Mouse (Mus musculus) kidney, postnatal 0 days (tissue): ENCODE data around the gene Fahd2a. TPM values are rescaled to one million over a fixed set of nuclear protein-coding genes. Genes with fewer than 3 reads are reported as not detected.
A peak's percentile ranks its signal among the peaks of the same experiment; 100 is the strongest.

ENCODE experiments used
- ATAC-seq: fragments of 200-750 bp; cut with Nextera tagmentation; replicated peaks from 2 replicates; pipeline ENCODE4 v1.8.0; 2017; ENCODE audit warnings: low read depth, moderate number of reproducible peaks, moderate TSS enrichment, moderate library complexity; ENCODE audit not compliant: low FRiP score
- DNase-seq: peaks from one replicate; pipeline ENCODE4 v3.0.0-alpha.2; 2016; ENCODE audit warnings: low spot score
- H3K27ac ChIP-seq: fragments of 300-500 bp; sonication (generic); 2 replicates; pipeline ENCODE4 v1.5.1; 2014; ENCODE audit warnings: mild to moderate bottlenecking
- H3K27me3 ChIP-seq: fragments of 300-500 bp; sonication (generic); 2 replicates; pipeline ENCODE4 v1.6.1; 2014; ENCODE audit warnings: low read length, mixed read lengths; ENCODE audit not compliant: insufficient read depth
- H3K36me3 ChIP-seq: fragments of 300-500 bp; sonication (generic); 2 replicates; pipeline ENCODE4 v1.6.1; 2014; ENCODE audit warnings: low read length, mixed read lengths; ENCODE audit not compliant: insufficient read depth
- H3K4me1 ChIP-seq: fragments of 300-500 bp; sonication (generic); replicated peaks from 2 replicates; pipeline ENCODE4 v1.6.1; 2014; ENCODE audit warnings: antibody characterized with exemption, low read length, mixed read lengths; ENCODE audit not compliant: insufficient read depth
- H3K4me2 ChIP-seq: fragments of 300-500 bp; sonication (generic); 2 replicates; pipeline ENCODE4 v1.6.1; 2014; ENCODE audit warnings: mild to moderate bottlenecking, low read length, moderate library complexity, mixed read lengths
- H3K4me3 ChIP-seq: fragments of 300-500 bp; sonication (generic); replicated peaks from 2 replicates; pipeline ENCODE4 v1.5.1; 2014; ENCODE audit warnings: low read depth, low read length
- H3K9ac ChIP-seq: fragments of 300-500 bp; sonication (generic); 2 replicates; pipeline ENCODE4 v1.6.1; 2014; ENCODE audit warnings: low read depth, low read length
- H3K9me3 ChIP-seq: fragments of 300-500 bp; sonication (generic); replicated peaks from 2 replicates; pipeline ENCODE4 v1.6.1; 2016; ENCODE audit warnings: low read length, inconsistent platforms, mixed read lengths
- CTCF ChIP-seq: IDR thresholded peaks from 2 replicates; pipeline ENCODE4 v1.5.1; 2016; ENCODE audit warnings: antibody characterized with exemption, low read depth, mild to moderate bottlenecking, moderate library complexity
- WGBS: fragments of 180-500 bp; shearing (Covaris S2); extraction: QIAGEN DNeasy Blood & Tissue Kit; methylation state at CpG from one replicate; pipeline ENCODE4 v1.1.7; 2014; 5-methylcytosine and 5-hydroxymethylcytosine counted together
- polyA plus RNA-seq: library from polyadenylated mRNA; unstranded; fragments of >200 nt; fragmentation: Nextera tagmentation; extraction: Ambion mirVana; gene quantifications from 2 replicates; pipeline ENCODE4 v1.2.1, GENCODE M21; 2015

The Fahd2a gene
- polyA plus RNA-seq, 1 experiment from 2014 or later, result 61.3 TPM

DNA sequence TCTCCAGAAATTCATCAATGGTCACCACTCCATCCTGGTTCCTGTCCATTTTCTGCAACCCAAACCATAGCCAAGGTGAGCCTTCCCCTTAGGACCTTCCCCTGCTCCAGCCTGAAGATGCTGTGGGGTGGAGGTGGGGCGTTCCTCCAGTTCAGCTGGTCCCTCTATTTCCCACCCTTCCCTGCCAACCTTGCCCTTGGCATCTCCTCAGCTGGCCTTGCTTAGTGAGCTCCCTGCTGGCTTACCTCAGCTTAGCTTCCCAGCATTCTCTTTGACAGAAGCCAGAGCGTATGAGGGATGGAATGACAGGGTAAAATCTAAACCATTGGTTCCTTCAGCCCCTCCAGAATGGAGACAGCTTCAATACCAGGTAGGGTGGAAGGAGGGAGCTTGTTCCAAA, 15.0 kb upstream of the Fahd2a start:
- Histone ChIP-seq H3K4me2 (no peak overlapping the region), H3K27ac (no peak overlapping the region), H3K4me3 (no peak overlapping the region), H3K9me3 (no peaks in the 10 kb centered on the region), H3K27me3 (no peaks in the 10 kb centered on the region), H3K9ac (no peak overlapping the region), H3K36me3 (no peaks in the 10 kb centered on the region), H3K4me1 (no peaks in the 10 kb centered on the region)
- ATAC-seq (no peak), DNase-seq (no peak)
- WGBS, result 78% methylated on average over 2 of the region's 2 CpGs
- no peak for TF ChIP-seq CTCF

DNA sequence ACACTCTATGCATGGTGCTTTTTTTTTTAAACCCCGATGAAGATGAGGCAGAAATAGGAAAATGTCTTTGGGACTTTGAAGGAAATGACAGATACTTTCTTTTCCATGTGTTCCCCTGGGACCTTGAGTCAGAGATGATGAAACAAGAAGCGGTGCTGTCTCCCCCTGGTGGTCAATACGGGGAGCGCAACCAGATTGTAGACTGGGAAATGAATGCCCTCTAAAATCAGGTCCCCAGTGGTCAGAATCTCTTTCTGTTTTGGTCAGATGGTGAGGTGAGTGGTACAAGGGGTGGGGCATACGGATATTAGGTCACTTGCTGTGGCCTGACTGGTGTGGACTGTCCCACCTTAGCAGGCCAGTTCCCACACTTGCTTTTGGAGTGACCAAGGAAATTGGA, 9.4 kb upstream of the Fahd2a start:
- Histone ChIP-seq H3K27ac (no peak overlapping the region), H3K36me3 (no peaks in the 10 kb centered on the region), H3K27me3 (no peaks in the 10 kb centered on the region), H3K9me3 (no peaks in the 10 kb centered on the region), H3K4me3 (no peak overlapping the region), H3K4me1 (0 out of 2 replicates have a peak, but pooled peaks cover 4% of the 10 kb centered on the region), H3K9ac (no peak overlapping the region), H3K4me2 (no peak overlapping the region)
- TF ChIP-seq CTCF, result peak; percentile 97
- DNase-seq, result peak; percentile 79
- 4% methylated on average over 5 of the region's 5 CpGs for WGBS
- ATAC-seq, result peak; percentile 19; the same call in 1 of the 2 replicates

DNA sequence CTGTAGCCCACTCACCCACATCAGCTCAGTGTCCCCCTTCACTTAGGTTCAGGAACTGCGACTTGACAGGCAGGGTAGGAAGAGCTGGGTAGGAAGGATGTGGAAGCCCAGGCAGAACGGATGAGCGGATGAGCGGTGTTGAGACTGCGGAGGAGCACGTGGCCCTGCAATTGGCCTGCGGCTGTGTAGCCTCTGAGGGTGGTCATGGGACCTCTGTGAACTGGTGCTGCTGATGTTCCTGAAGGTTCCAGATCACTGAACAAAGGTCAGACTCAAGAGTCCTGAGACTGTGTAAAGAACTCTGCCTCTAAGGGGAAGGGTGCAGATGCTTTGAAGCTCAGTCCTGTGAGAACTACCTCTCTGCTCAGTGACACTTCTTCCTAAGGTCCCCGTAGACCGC, 8.8 kb upstream of the Fahd2a start:
- H3K27me3 ChIP-seq, result no peaks in the 10 kb centered on the region
- H3K9me3 ChIP-seq, result no peaks in the 10 kb centered on the region
- 0 out of 2 replicates have a peak, but pooled peaks have one; percentile 34 for TF ChIP-seq CTCF
- H3K4me2 ChIP-seq, result no peak overlapping the region
- no peak overlapping the region for H3K27ac ChIP-seq
- 0 out of 2 replicates have a peak, but pooled peaks cover 4% of the 10 kb centered on the region for H3K4me1 ChIP-seq
- 59% methylated on average over 9 of the region's 9 CpGs for WGBS
- DNase-seq (no peak), ATAC-seq (peak; percentile 51; the same call in 1 of the 2 replicates)
- no peaks in the 10 kb centered on the region for H3K36me3 ChIP-seq
- no peak overlapping the region for H3K4me3 ChIP-seq
- no peak overlapping the region for H3K9ac ChIP-seq

DNA sequence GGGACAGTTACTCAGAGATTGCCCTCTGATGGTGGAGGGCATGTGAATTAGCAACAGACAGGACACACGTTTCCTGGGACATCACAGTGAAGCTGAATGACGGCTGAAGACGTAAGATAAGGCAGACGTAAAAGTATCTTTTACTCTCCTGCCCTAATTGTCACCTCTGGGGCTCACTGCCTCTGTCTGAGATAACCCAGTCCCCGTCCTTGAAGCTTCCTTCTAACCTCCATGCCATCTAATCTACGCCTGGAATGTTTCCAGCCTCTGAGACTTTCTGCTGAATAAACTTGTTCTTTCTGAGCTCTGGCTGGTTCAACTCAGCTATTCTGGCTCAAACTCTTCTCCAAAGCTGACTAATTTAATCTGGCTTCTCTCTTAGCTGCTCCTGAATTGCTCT, 7.4 kb upstream of the Fahd2a start:
- no peak overlapping the region for H3K4me2 ChIP-seq
- ATAC-seq (no peak), DNase-seq (no peak)
- H3K4me3 ChIP-seq, result no peak overlapping the region
- 0 out of 2 replicates have a peak, but pooled peaks cover 4% of the 10 kb centered on the region for H3K4me1 ChIP-seq
- WGBS, result 21% methylated on average over 6 of the region's 6 CpGs
- no peaks in the 10 kb centered on the region for H3K9me3 ChIP-seq
- no peak for TF ChIP-seq CTCF
- no peaks in the 10 kb centered on the region for H3K27me3 ChIP-seq
- no peaks in the 10 kb centered on the region for H3K36me3 ChIP-seq
- H3K9ac ChIP-seq, result no peak overlapping the region
- no peak overlapping the region for H3K27ac ChIP-seq

DNA sequence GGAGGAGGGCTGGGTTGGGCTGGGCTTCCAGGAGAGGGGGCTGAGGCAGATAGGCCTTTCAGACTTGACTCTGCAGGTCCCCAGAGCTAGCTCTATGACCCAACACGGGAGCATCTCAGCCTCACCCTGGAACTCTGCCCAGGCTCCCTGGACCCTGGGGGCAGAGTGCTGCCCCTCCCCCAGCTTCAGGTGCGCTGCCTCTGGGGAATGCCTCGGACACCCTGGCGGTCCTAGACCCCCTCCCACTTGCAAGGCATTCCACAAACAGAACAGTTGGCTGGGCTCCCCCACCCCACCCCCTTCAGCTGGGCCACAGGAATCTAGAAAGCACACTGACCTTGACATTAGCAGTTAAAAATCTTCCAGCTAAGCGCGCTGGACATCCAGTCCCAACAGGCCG, 5.3 kb upstream of the Fahd2a start:
- no peaks in the 10 kb centered on the region for H3K9me3 ChIP-seq
- no peaks in the 10 kb centered on the region for H3K36me3 ChIP-seq
- 5% methylated on average over 7 of the region's 7 CpGs for WGBS
- H3K4me1 ChIP-seq, result 0 out of 2 replicates have a peak, but pooled peaks cover 4% of the 10 kb centered on the region
- DNase-seq, result peak; percentile 75
- no peaks in the 10 kb centered on the region for H3K27me3 ChIP-seq
- H3K9ac ChIP-seq, result 0 out of 2 replicates have a peak overlapping the region, but pooled peaks have one; percentile 19
- peak; percentile 75 for ATAC-seq
- peak overlapping the region; percentile 84 for H3K27ac ChIP-seq
- no peak overlapping the region for H3K4me2 ChIP-seq
- H3K4me3 ChIP-seq, result no peak overlapping the region
- TF ChIP-seq CTCF, result no peak

DNA sequence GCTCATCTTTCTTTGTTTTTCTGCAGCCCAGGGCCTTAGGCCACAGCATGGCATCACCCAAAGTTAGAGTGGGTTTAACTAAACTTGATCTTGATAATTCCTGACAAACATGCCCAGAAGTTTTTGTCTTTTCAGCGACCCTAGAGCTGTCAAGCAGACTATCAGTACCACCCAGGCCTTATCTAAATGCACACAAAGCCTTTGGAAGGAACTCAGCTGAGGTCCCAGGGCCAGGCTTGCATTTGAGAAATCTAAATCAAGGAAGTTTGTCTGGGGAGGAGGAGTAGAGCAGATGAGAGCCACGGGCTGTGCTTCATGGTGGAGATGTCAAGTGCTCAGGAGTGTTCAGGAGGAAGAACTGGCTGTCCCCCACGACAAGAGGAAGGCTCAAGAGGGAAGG, 2.5 kb upstream of the Fahd2a start:
- WGBS, result 44% methylated on average over 3 of the region's 3 CpGs

DNA sequence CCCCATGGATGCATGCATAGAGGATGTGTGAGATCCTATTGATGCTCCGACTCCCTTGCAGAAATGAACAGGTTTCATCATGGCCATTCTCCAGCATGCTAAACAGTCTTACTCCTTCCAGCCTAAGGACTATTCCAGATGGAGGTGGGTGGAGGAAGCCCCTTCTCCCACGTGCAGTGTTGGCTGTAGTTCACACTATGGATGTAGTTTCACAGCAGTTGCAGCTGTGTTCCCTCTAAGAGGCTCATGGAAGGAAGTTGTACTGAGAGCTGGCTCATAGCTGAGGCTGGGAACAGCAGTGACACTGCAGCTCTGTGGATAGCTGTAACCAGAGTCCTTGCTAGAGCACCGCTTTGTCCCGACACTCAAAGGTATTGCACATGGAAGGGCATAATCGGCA, 6.7 kb downstream of the Fahd2a start:
- Histone ChIP-seq H3K9ac (no peak overlapping the region), H3K4me2 (no peak overlapping the region), H3K4me3 (no peak overlapping the region), H3K36me3 (peaks cover 21% of the 10 kb centered on the region), H3K27me3 (no peaks in the 10 kb centered on the region), H3K4me1 (no peaks in the 10 kb centered on the region), H3K9me3 (no peaks in the 10 kb centered on the region), H3K27ac (no peak overlapping the region)
- no peak for TF ChIP-seq CTCF
- no peak for DNase-seq
- 95% methylated on average over 5 of the region's 5 CpGs for WGBS
- ATAC-seq, result no peak

More for the DNA sequence above, 2.5 kb upstream of the Fahd2a start:
- TF ChIP-seq CTCF, result no peak
- Histone ChIP-seq H3K36me3 (no peaks in the 10 kb centered on the region), H3K27me3 (no peaks in the 10 kb centered on the region), H3K27ac (no peak overlapping the region), H3K9me3 (no peaks in the 10 kb centered on the region), H3K4me2 (no peak overlapping the region), H3K4me3 (no peak overlapping the region), H3K4me1 (peaks cover 4% of the 10 kb centered on the region; the same call in 1 of the 2 replicates), H3K9ac (no peak overlapping the region)
- DNase-seq, result no peak
- no peak for ATAC-seq
